Mouse (Mus musculus) erythroblast, embryonic 14.5 days (primary cell): ENCODE measurements around the gene Tln1.

Experiments used
- GATA1 ChIP-seq: IDR thresholded peaks from 2 replicates; pipeline ENCODE4 v1.6.1; 2012; ENCODE audit warnings: low read length, inconsistent platforms, mixed read lengths
- TAL1 ChIP-seq: IDR thresholded peaks from 3 replicates; pipeline ENCODE4 v1.6.1; 2012; ENCODE audit warnings: low read length, inconsistent platforms, mixed read lengths

DNA sequence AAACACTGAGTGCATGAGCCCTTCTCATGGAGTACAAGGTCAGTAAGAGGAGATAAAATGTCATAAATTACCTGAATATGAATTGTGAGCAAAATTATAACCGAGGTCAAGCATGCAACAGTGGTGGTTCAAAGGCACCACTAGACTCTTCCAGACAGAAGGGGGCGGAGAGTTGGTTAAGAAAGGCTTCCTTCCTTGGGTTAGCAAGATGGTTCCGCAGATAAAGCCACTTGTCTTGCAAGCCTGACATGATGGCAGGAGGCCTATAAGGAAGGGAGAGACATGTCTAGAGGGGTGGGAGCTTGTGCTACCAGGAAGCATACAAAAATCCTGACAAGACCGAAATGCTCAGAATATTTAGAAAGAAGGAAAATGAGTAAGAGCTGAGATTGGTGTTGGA lies 58.2 kb downstream of the Tln1 start:
- no peak for TF ChIP-seq GATA1
- TF ChIP-seq TAL1, result no peak
